21 mouse cellular contexts compared by ENCODE assay signal in genomic region chr9:96472356-96472755, GRCm38 (mm10). TPM values are rescaled to one million over a fixed set of nuclear protein-coding genes. Genes with fewer than 3 reads are reported as not detected.
DNase-seq lines count a peak whose midpoint lies in the region; ATAC-seq and TF ChIP-seq lines count a peak whose summit lies in the region.
"Had no signal": no experiment of that assay in that cellular context is flagged by ENCODE, and none has a peak within 500 bp of the region (broad histone marks: within the 10 kb centered on the region; RNA-seq: fewer than 3 reads in every experiment).

No protein-coding gene starts in this region.

- H3K9ac ChIP-seq in embryonic facial prominence, embryonic 13.5 days = no peak overlapping the region
- H3K9ac ChIP-seq: heart, embryonic 15.5 days; hindbrain, embryonic 13.5 days had no signal

- no peaks in the 10 kb centered on the region for H3K9me3 ChIP-seq in embryonic facial prominence, embryonic 13.5 days
- H3K9me3 ChIP-seq: heart, embryonic 15.5 days; hindbrain, embryonic 13.5 days had no signal

- no peak overlapping the region for H3K4me2 ChIP-seq in embryonic facial prominence, embryonic 13.5 days
- H3K4me2 ChIP-seq: heart, embryonic 11.5 days; heart, embryonic 15.5 days; hindbrain, embryonic 13.5 days had no signal

- no peak for ATAC-seq in embryonic facial prominence, embryonic 13.5 days (ENCODE audit: insufficient number of reproducible peaks, insufficient read depth, low FRiP score, low TSS enrichment, low read depth)
- ATAC-seq in granulocyte monocyte progenitor cell, adult 5-6 weeks (replicated peaks; ENCODE audit: poor library complexity, severe bottlenecking) = no peak
- ATAC-seq: forebrain, embryonic 16.5 days; hindbrain, postnatal 0 days had no signal

- 39% methylated on average over 3 of the region's 3 CpGs for WGBS in embryonic facial prominence, embryonic 13.5 days

- no peak for TF ChIP-seq CTCF in layer of hippocampus, adult 2 months (conservative IDR thresholded peaks at IDR 0.05)

- no peak overlapping the region for H3K4me3 ChIP-seq in layer of hippocampus, adult 2 months
- H3K4me3 ChIP-seq in embryonic facial prominence, embryonic 13.5 days = no peak overlapping the region
- H3K4me3 ChIP-seq: heart, adult 2 months; heart, embryonic 15.5 days; hindbrain, embryonic 13.5 days had no signal

- peaks cover 35% of the 10 kb centered on the region for H3K36me3 ChIP-seq in embryonic facial prominence, embryonic 13.5 days

- peaks cover 21% of the 10 kb centered on the region for H3K4me1 ChIP-seq in embryonic facial prominence, embryonic 13.5 days

- DNase-seq in layer of hippocampus, adult 2 months (ENCODE audit: low spot score in 2 of 2) = no peak
- DNase-seq in layer of hippocampus, postnatal 25 days (ENCODE audit: extremely low spot score in 1 of 2, low spot score in 1 of 2) = no peak
- peak; percentile 44 for DNase-seq in NIH3T3 (ENCODE audit: low read depth)
- no peak for DNase-seq in urinary bladder, postnatal 4 days (ENCODE audit: low spot score in 2 of 2)
- DNase-seq: adrenal gland, adult 8-10 months; adrenal gland, postnatal 36 days; cerebellum, postnatal 14 days; gastrocnemius, postnatal 10 days; heart, adult 2 months; heart, postnatal 14 days had no signal

- peak overlapping the region; percentile 64; the same call in 1 of the 2 replicates for H3K27ac ChIP-seq in layer of hippocampus, adult 2 months
- H3K27ac ChIP-seq in embryonic facial prominence, embryonic 13.5 days = peak overlapping the region; percentile 60
- H3K27ac ChIP-seq: heart, adult 2 months; heart, embryonic 15.5 days; hindbrain, embryonic 13.5 days; hindbrain, postnatal 0 days had no signal

- no peaks in the 10 kb centered on the region for H3K27me3 ChIP-seq in embryonic facial prominence, embryonic 13.5 days
- H3K27me3 ChIP-seq: heart, embryonic 15.5 days; hindbrain, embryonic 13.5 days had no signal

RNA-seq across cellular contexts. Expression of gene Rnf7, which starts 6.1 kb away (rescaled TPM):
- 10 to 100 TPM; 57.2 to 58.1 TPM for total RNA-seq in layer of hippocampus, adult 2 months (2021)
- 10 to 100 TPM; 58.1 to 58.5 TPM for total RNA-seq in layer of hippocampus, postnatal 25 days (2021)
- polyA plus RNA-seq in embryonic facial prominence, embryonic 13.5 days (2015; fragmentation: Nextera tagmentation; extraction: Ambion mirVana) = 233 and 242 TPM in 2 replicates
- 109 and 110 TPM in 2 replicates for total RNA-seq in granulocyte monocyte progenitor cell, adult 5-6 weeks (2014; fragmentation: Nextera tagmentation)
- total RNA-seq in granulocyte monocyte progenitor cell, adult 5-6 weeks (2017) = 53.9 and 72.0 TPM in 2 replicates

RNA-seq across cellular contexts. Expression of gene Gm28729, which starts 52.7 kb away (rescaled TPM):
- total RNA-seq in layer of hippocampus, adult 2 months (2021) = under 1 TPM in 1 of 2 experiments, not detected in 1; 0.34 TPM
- total RNA-seq in layer of hippocampus, postnatal 25 days (2021) = under 1 TPM; 0.17 to 0.31 TPM
- polyA plus RNA-seq in embryonic facial prominence, embryonic 13.5 days (2015; fragmentation: Nextera tagmentation; extraction: Ambion mirVana) = not detected in 2 replicates
- not detected in 2 replicates for total RNA-seq in granulocyte monocyte progenitor cell, adult 5-6 weeks (2014; fragmentation: Nextera tagmentation)
- total RNA-seq in granulocyte monocyte progenitor cell, adult 5-6 weeks (2017) = not detected in 2 replicates
- total RNA-seq: adrenal gland, postnatal 36 days; common myeloid progenitor, adult 5-6 weeks; heart, adult 2 months; heart, postnatal 14 days; hematopoietic stem cell, adult 5-6 weeks had no signal
- polyA plus RNA-seq: forebrain, embryonic 11.5 days; heart, adult 2 months; heart, embryonic 11.5 days; heart, embryonic 15.5 days; intestine, embryonic 14.5 days had no signal
